Mouse (Mus musculus) limb, embryonic 12.5 days (tissue): ENCODE results near the gene Fsd2. TPM values are rescaled to one million over a fixed set of nuclear protein-coding genes. Genes with fewer than 3 reads are reported as not detected.
A peak's percentile ranks its signal among the peaks of the same experiment; 100 is the strongest.

Experiments used
- ATAC-seq: fragments of 200-750 bp; cut with Nextera tagmentation; 2 replicates; pipeline ENCODE4 v1.8.0; 2017; ENCODE audit warnings: low read depth, moderate TSS enrichment; ENCODE audit not compliant: insufficient number of reproducible peaks, insufficient read depth, low FRiP score, low TSS enrichment
- H3K27ac ChIP-seq: fragments of 300-500 bp; sonication (generic); 2 replicates; pipeline ENCODE4 v1.5.1; 2016; ENCODE audit warnings: mild to moderate bottlenecking, moderate library complexity
- H3K27me3 ChIP-seq: fragments of 300-500 bp; sonication (generic); 2 replicates; pipeline ENCODE4 v1.6.1; 2016; ENCODE audit warnings: mild to moderate bottlenecking, moderate library complexity
- H3K36me3 ChIP-seq: fragments of 300-500 bp; sonication (generic); 2 replicates; pipeline ENCODE4 v1.6.1; 2016; ENCODE audit warnings: mild to moderate bottlenecking, moderate library complexity
- H3K4me1 ChIP-seq: fragments of 300-500 bp; sonication (generic); replicated peaks from 2 replicates; pipeline ENCODE4 v1.6.1; 2016
- H3K4me2 ChIP-seq: fragments of 300-500 bp; sonication (generic); 2 replicates; pipeline ENCODE4 v1.6.1; 2016; ENCODE audit warnings: mild to moderate bottlenecking, moderate library complexity
- H3K4me3 ChIP-seq: fragments of 300-500 bp; sonication (generic); replicated peaks from 2 replicates; pipeline ENCODE4 v1.5.1; 2016; ENCODE audit warnings: mild to moderate bottlenecking
- H3K9ac ChIP-seq: fragments of 300-500 bp; sonication (generic); replicated peaks from 2 replicates; pipeline ENCODE4 v1.6.1; 2016; ENCODE audit warnings: mild to moderate bottlenecking, moderate library complexity
- H3K9me3 ChIP-seq: fragments of 300-500 bp; sonication (generic); 2 replicates; pipeline ENCODE4 v1.6.1; 2016; ENCODE audit warnings: mild to moderate bottlenecking, moderate library complexity
- WGBS: fragments of 180-500 bp; shearing (Covaris S2); methylation state at CpG from one replicate; pipeline ENCODE4 v1.1.7; 2016; 5-methylcytosine and 5-hydroxymethylcytosine counted together
- polyA plus RNA-seq: library from polyadenylated mRNA; unstranded; fragments of >200 nt; fragmentation: Nextera tagmentation; extraction: Ambion mirVana; gene quantifications from 2 replicates; pipeline ENCODE4 v1.2.1, GENCODE M21; 2016

Fsd2 gene
- 0.08 TPM in 1 of 2 replicates, not detected in the other for polyA plus RNA-seq

DNA sequence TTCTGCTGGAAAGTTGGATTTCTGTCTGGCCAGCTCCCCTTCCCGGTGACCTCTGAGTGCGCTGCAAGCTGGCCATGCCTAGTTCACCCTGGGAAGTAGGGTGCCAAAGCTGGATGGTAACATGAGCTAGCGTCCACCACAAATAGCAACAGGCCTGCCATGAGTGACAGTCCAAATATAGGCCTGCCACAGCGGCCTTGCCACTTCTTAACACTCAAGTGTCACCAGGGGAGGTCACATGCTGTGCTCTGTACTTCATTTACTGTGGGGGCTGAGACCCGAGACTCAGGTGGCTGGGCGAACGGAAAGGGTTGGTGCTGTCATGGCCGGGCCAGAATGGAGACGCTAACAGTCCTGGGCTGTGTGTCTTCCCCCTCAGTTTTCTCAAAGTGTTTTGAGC is at the start of gene Fsd2:
Gene Fsd2, minus strand, starts transcription at position 53 of the 400 bp plus-strand sequence.
- Histone ChIP-seq H3K9me3 (no peaks in the 10 kb centered on the region), H3K4me1 (peaks cover 10% of the 10 kb centered on the region; the same call in 1 of the 2 replicates), H3K4me2 (no peak within 1 kb of the TSS), H3K27me3 (no peaks in the 10 kb centered on the region), H3K27ac (peak within 1 kb of the TSS; percentile 35; the same call in 1 of the 2 replicates), H3K36me3 (no peaks in the 10 kb centered on the region), H3K9ac (no peak within 1 kb of the TSS), H3K4me3 (no peak within 1 kb of the TSS)
- WGBS: 67% methylated on average over 9 of the region's 9 CpGs
- no peak for ATAC-seq

GRCm38 (mm10) chr7:81615031-81615430 is 48.3 kb upstream of the Fsd2 start:
- Histone ChIP-seq H3K27ac (no peak overlapping the region), H3K4me3 (no peak overlapping the region), H3K9me3 (no peaks in the 10 kb centered on the region), H3K9ac (no peak overlapping the region), H3K27me3 (no peaks in the 10 kb centered on the region), H3K36me3 (peaks cover 24% of the 10 kb centered on the region; the same call in 1 of the 2 replicates), H3K4me2 (no peak overlapping the region), H3K4me1 (no peaks in the 10 kb centered on the region)
- 80% methylated on average over 9 of the region's 9 CpGs for WGBS
- ATAC-seq: no peak

- Histone ChIP-seq H3K9me3 (no peaks in the 10 kb centered on the region), H3K9ac (no peak overlapping the region), H3K27me3 (no peaks in the 10 kb centered on the region), H3K36me3 (peaks cover 24% of the 10 kb centered on the region; the same call in 1 of the 2 replicates), H3K4me1 (no peaks in the 10 kb centered on the region), H3K4me3 (no peak overlapping the region), H3K4me2 (no peak overlapping the region), H3K27ac (no peak overlapping the region)
- no peak for ATAC-seq
- WGBS: 86% methylated on average over 13 of the region's 13 CpGs
These were observed 46.3 kb upstream of the Fsd2 start for GRCm38 (mm10) chr7:81612856-81613635.

DNA sequence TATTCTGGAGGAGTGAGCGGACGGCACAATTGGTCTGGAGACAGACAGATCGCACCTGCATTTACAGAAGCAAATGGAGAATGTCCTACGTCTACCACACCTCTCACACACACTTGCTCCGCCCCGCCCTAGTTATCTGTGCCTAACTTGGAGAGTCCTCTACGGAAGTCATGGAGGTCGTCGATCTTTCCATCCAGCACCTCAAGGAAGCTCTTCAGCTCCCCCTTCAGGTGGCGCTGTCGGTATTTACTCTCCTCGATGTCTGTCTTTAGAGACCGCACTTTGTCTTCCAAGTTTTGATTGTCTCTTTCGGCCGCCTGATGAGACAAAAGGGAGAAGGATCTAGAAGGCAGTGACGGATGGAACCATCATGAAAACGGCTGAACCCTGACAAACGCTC is 43.4 kb upstream of the Fsd2 start:
- Histone ChIP-seq H3K27me3 (no peaks in the 10 kb centered on the region), H3K9me3 (no peaks in the 10 kb centered on the region), H3K4me3 (no peak overlapping the region), H3K9ac (no peak overlapping the region), H3K36me3 (peaks cover 24% of the 10 kb centered on the region; the same call in 1 of the 2 replicates), H3K4me1 (no peaks in the 10 kb centered on the region), H3K27ac (no peak overlapping the region), H3K4me2 (no peak overlapping the region)
- 68% methylated on average over 18 of the region's 18 CpGs for WGBS
- ATAC-seq: no peak

- Histone ChIP-seq H3K36me3 (peaks cover 15% of the 10 kb centered on the region; the same call in 1 of the 2 replicates), H3K27ac (no peak overlapping the region), H3K4me2 (no peak overlapping the region), H3K27me3 (no peaks in the 10 kb centered on the region), H3K4me3 (no peak overlapping the region), H3K9ac (no peak overlapping the region), H3K9me3 (no peaks in the 10 kb centered on the region), H3K4me1 (no peaks in the 10 kb centered on the region)
- no peak for ATAC-seq
- 51% methylated on average over 5 of the region's 5 CpGs for WGBS
These were observed 39.7 kb upstream of the Fsd2 start for GRCm38 (mm10) chr7:81606452-81606851.

- Histone ChIP-seq H3K9ac (no peak overlapping the region), H3K27ac (no peak overlapping the region), H3K4me2 (no peak overlapping the region), H3K27me3 (no peaks in the 10 kb centered on the region), H3K4me1 (no peaks in the 10 kb centered on the region), H3K9me3 (no peaks in the 10 kb centered on the region), H3K36me3 (peaks cover 5% of the 10 kb centered on the region; the same call in 1 of the 2 replicates), H3K4me3 (no peak overlapping the region)
- WGBS: 83% methylated on average over 4 of the region's 4 CpGs
- ATAC-seq: no peak
These were observed 38.7 kb upstream of the Fsd2 start for GRCm38 (mm10) chr7:81605489-81605888.

GRCm38 (mm10) chr7:81604991-81605390 is 38.2 kb upstream of the Fsd2 start:
- H3K9ac ChIP-seq: no peak overlapping the region
- no peak for ATAC-seq
- H3K4me1 ChIP-seq: peaks cover 5% of the 10 kb centered on the region
- no peaks in the 10 kb centered on the region for H3K9me3 ChIP-seq
- no peak overlapping the region for H3K27ac ChIP-seq
- no peak overlapping the region for H3K4me2 ChIP-seq
- peaks cover under 1% of the 10 kb centered on the region; the same call in 1 of the 2 replicates for H3K36me3 ChIP-seq
- 87% methylated on average over 5 of the region's 5 CpGs for WGBS
- H3K4me3 ChIP-seq: no peak overlapping the region
- H3K27me3 ChIP-seq: no peaks in the 10 kb centered on the region

DNA sequence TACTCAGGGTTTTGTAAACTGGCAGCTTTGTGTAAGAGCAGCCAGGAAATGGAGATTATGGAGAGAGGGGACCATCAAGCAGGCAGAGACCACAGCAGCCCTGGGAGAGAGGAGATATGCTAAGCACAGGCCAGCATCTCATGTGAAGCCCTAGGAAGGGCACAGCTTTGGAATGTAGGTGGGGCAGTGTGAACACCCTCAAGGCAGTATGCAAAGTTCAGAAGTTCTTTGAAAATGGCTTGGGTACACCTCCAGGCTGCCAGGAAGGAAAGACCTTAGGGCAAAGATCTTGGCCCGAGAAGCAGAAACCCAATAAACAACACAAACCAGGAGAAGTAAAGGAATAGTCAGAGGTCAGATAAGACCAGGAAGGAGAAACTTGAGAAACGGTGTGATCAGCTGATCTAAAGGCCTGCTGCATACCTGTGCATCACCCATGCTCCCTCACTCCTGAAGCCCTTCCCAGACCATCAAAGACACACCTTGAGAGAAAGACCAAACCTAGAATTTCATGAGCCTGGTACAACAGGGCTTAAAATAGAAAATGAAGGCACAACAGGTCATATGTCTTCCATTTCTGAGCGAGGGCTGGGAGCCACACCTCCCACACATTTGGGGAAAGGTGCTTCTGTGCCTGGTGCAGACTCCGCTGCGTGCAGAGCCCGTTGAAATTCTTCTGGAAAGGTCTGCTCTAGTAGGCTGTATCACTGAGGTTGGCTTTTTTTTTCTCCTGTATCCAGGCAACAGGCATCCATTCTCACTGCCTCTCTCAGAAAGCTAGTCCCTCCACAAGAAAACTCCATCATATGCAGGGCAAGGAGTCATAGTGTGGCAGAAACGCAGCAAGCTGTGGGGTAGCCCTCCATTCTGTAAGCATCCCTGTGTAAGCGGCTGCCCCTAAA is 32.9 kb upstream of the Fsd2 start:
- no peak for ATAC-seq
- no peaks in the 10 kb centered on the region for H3K9me3 ChIP-seq
- H3K9ac ChIP-seq: no peak overlapping the region
- no peak overlapping the region for H3K4me2 ChIP-seq
- H3K4me3 ChIP-seq: no peak overlapping the region
- H3K4me1 ChIP-seq: peaks cover 5% of the 10 kb centered on the region
- H3K36me3 ChIP-seq: peaks cover 34% of the 10 kb centered on the region
- no peak overlapping the region for H3K27ac ChIP-seq
- 73% methylated on average over 8 of the region's 8 CpGs for WGBS
- H3K27me3 ChIP-seq: no peaks in the 10 kb centered on the region

DNA sequence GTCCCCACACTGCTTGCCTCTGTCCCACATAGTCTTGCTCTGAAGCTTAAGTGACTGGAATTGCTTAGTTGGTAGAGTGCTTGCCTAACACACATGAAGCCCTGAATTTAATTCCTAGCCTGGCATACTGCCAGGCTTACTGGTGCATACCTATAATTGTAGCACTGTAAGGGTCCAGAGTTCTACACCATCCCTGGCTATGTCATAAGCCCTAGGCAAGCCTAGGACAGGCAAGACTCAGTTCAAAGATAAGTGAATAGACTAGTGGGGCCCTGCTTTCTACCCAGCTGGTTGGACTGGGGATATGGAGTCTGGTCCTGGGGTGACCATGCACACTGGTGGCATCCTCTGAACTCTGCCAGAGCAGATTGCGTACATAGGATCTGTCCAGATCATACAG is 30.9 kb upstream of the Fsd2 start:
- Histone ChIP-seq H3K4me1 (peaks cover 5% of the 10 kb centered on the region), H3K27me3 (no peaks in the 10 kb centered on the region), H3K27ac (no peak overlapping the region), H3K36me3 (peaks cover 53% of the 10 kb centered on the region), H3K4me3 (no peak overlapping the region), H3K4me2 (no peak overlapping the region), H3K9me3 (no peaks in the 10 kb centered on the region), H3K9ac (no peak overlapping the region)
- WGBS: 90% methylated on average over 1 of the region's 1 CpGs
- ATAC-seq: no peak

DNA sequence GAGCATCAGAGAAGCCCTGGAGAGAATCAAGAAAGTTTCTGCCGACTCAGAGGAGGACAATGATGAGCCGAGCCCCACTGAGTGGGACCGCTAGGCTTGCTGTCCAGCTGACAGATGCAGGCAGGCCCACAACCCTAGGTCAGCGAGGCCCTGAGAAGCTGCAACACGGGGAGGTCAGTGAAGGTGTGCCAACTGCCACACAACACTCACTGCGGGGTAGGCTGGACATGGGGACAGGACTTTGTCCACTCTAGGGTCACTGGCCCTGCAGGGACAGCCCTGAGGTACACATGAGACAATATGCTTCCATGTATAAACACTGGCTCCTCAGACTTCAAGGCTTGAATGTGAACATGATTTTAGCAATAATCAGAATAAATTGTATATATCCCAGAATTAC is 29.3 kb upstream of the Fsd2 start:
- Histone ChIP-seq H3K36me3 (peaks cover 68% of the 10 kb centered on the region), H3K4me3 (no peak overlapping the region), H3K9ac (no peak overlapping the region), H3K9me3 (no peaks in the 10 kb centered on the region), H3K4me1 (peaks cover 5% of the 10 kb centered on the region), H3K27ac (no peak overlapping the region), H3K27me3 (no peaks in the 10 kb centered on the region), H3K4me2 (no peak overlapping the region)
- no peak for ATAC-seq
- WGBS: 88% methylated on average over 6 of the region's 6 CpGs

DNA sequence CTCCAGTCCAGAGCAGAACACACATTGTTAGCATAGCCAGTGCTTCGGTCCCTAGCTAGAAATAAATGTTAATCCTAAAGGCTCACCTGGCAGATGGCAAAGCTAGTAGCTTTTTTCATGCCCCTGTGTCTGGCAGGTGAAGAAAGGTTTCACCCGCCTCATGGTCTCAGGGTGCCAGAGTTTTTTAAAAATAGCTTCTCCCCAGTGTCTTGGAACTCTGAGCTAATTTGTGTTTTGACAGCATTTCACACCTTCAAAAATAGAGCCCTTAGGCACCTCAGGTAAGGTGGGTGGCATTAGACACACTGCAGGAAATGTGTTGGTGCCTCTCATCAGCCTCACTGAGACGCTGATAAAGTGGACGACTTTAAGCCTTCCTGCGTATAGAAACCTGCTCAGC is 28.3 kb upstream of the Fsd2 start:
- Histone ChIP-seq H3K27ac (no peak overlapping the region), H3K36me3 (peaks cover 72% of the 10 kb centered on the region), H3K4me1 (peaks cover 1% of the 10 kb centered on the region), H3K4me2 (no peak overlapping the region), H3K4me3 (no peak overlapping the region), H3K9ac (no peak overlapping the region), H3K9me3 (no peaks in the 10 kb centered on the region), H3K27me3 (no peaks in the 10 kb centered on the region)
- WGBS: 80% methylated on average over 5 of the region's 5 CpGs
- ATAC-seq: no peak
